Mouse (Mus musculus) lung, postnatal 10 days (tissue): ENCODE measurements around the gene C330007P06Rik.

Source experiments
- DNase-seq: peaks from one replicate; pipeline ENCODE4 v3.0.0; 2021

Gene C330007P06Rik

GRCm38 (mm10) chrX:36833397-36834084, 40.4 kb downstream of the C330007P06Rik start:
- peak; percentile 74 for DNase-seq

- DNase-seq = peak; percentile 54
Observed at GRCm38 (mm10) chrX:36831632-36832031, 42.3 kb downstream of the C330007P06Rik start.

- DNase-seq = peak; percentile 66
Observed at GRCm38 (mm10) chrX:36830271-36830670, 43.6 kb downstream of the C330007P06Rik start.

- no peak for DNase-seq
Observed at GRCm38 (mm10) chrX:36826873-36827272, 47.0 kb downstream of the C330007P06Rik start.

- no peak for DNase-seq
Observed at GRCm38 (mm10) chrX:36825032-36825431, 48.9 kb downstream of the C330007P06Rik start.

GRCm38 (mm10) chrX:36823932-36824711, 49.8 kb downstream of the C330007P06Rik start:
- no peak for DNase-seq

- peak; percentile 72 for DNase-seq
Observed at GRCm38 (mm10) chrX:36820201-36820600, 53.7 kb downstream of the C330007P06Rik start.

- no peak for DNase-seq
Observed at GRCm38 (mm10) chrX:36819575-36819974, 54.3 kb downstream of the C330007P06Rik start.

GRCm38 (mm10) chrX:36816953-36817441, 56.9 kb downstream of the C330007P06Rik start:
- no peak for DNase-seq

GRCm38 (mm10) chrX:36816368-36816899, 57.5 kb downstream of the C330007P06Rik start:
- DNase-seq = no peak

GRCm38 (mm10) chrX:36815439-36815838, 58.5 kb downstream of the C330007P06Rik start:
- DNase-seq = no peak

GRCm38 (mm10) chrX:36815022-36815421, 58.9 kb downstream of the C330007P06Rik start:
- no peak for DNase-seq

- no peak for DNase-seq
Observed at GRCm38 (mm10) chrX:36814161-36814836, 59.6 kb downstream of the C330007P06Rik start.

- DNase-seq = peak; percentile 62
Observed at GRCm38 (mm10) chrX:36811377-36811776, 62.5 kb downstream of the C330007P06Rik start.

- no peak for DNase-seq
Observed at GRCm38 (mm10) chrX:36808318-36808683, 65.6 kb downstream of the C330007P06Rik start.

- DNase-seq = peak; percentile 94
Observed at GRCm38 (mm10) chrX:36807360-36808317, 66.3 kb downstream of the C330007P06Rik start.

GRCm38 (mm10) chrX:36805466-36806235, 68.3 kb downstream of the C330007P06Rik start:
- no peak for DNase-seq

GRCm38 (mm10) chrX:36804196-36804595, 69.7 kb downstream of the C330007P06Rik start:
- peak; percentile 57 for DNase-seq

GRCm38 (mm10) chrX:36803189-36803588, 70.7 kb downstream of the C330007P06Rik start:
- no peak for DNase-seq

GRCm38 (mm10) chrX:36799131-36799879, 74.6 kb downstream of the C330007P06Rik start:
- no peak for DNase-seq
